ENCODE assay signal across 21 mouse cellular contexts in the genomic region with DNA sequence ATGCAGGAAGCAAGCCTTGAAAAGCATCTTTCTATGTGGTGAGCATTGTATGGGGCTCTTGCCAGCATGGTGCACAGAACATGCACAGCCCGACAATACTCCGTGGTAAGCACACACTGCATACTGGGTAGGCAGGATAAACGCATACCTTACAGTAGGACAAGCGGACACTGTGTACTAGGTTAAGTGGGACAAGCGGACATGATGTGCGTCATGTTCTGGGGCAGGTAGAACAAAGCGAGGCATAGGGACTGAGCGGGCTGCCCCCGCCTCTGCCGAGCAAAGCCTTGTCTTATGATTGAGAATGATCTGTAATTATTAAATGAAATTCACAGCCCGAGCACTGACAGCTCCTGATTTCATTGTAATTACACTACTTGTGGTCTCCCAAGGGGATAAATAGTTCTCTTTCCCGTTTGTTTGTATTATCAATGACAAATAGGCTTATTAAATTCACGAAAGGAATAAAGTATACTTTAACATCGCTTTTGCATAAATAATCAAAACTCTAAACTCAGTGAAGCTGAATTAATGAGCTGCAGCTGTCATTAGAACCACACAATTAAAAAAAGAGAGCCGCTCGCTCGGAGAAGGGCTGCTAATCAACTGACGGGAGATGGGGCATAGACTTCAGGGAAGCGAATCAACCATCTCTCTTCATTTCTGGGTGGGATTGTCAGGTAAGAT. TPM values are rescaled to one million over a fixed set of nuclear protein-coding genes. Genes with fewer than 3 reads are reported as not detected.
A peak's percentile ranks its signal among the peaks of the same experiment; 100 is the strongest.
DNase-seq lines count a peak whose midpoint lies in the region; ATAC-seq lines count a peak whose summit lies in the region.
"Had no signal": no experiment of that assay in that cellular context is flagged by ENCODE, and none has a peak within 500 bp of the region (broad histone marks: within the 10 kb centered on the region; RNA-seq: fewer than 3 reads in every experiment).

No protein-coding gene starts in this region.

- H3K36me3 ChIP-seq in midbrain, embryonic 11.5 days (ENCODE audit: control insufficient read depth, insufficient read depth, low read length) = peaks cover 6% of the 10 kb centered on the region
- H3K36me3 ChIP-seq in midbrain, embryonic 10.5 days = peaks cover 73% of the 10 kb centered on the region
- peaks cover 9% of the 10 kb centered on the region; the same call in 1 of the 2 replicates for H3K36me3 ChIP-seq in forebrain, embryonic 16.5 days (ENCODE audit: control insufficient read depth, insufficient read depth)
- H3K36me3 ChIP-seq in midbrain, embryonic 14.5 days (ENCODE audit: control insufficient read depth, insufficient read depth, low read length) = peaks cover 49% of the 10 kb centered on the region

- no peak overlapping the region for H3K27ac ChIP-seq in midbrain, embryonic 11.5 days (ENCODE audit: low read depth, low read length)
- H3K27ac ChIP-seq in midbrain, embryonic 10.5 days (replicated peaks) = no peak overlapping the region
- peak overlapping the region; percentile 82 for H3K27ac ChIP-seq in forebrain, embryonic 16.5 days (ENCODE audit: low read length)
- H3K27ac ChIP-seq in midbrain, embryonic 14.5 days (replicated peaks; ENCODE audit: low read depth, low read length) = 0 out of 2 replicates have a peak overlapping the region, but pooled peaks have one; percentile 26
- H3K27ac ChIP-seq: heart, embryonic 10.5 days; limb, embryonic 12.5 days; liver, embryonic 13.5 days; lung, embryonic 15.5 days had no signal

- no peak overlapping the region for H3K4me3 ChIP-seq in midbrain, embryonic 11.5 days (ENCODE audit: low read depth, low read length)
- H3K4me3 ChIP-seq in midbrain, embryonic 10.5 days = no peak overlapping the region
- H3K4me3 ChIP-seq in forebrain, embryonic 16.5 days (replicated peaks; ENCODE audit: low read length) = no peak overlapping the region
- H3K4me3 ChIP-seq in midbrain, embryonic 14.5 days (replicated peaks; ENCODE audit: low read depth, low read length) = no peak overlapping the region
- H3K4me3 ChIP-seq: erythroblast, embryonic 14.5 days; heart, embryonic 10.5 days; limb, embryonic 12.5 days; liver, embryonic 13.5 days; lung, embryonic 15.5 days; myocyte had no signal

- H3K4me1 ChIP-seq in midbrain, embryonic 11.5 days (ENCODE audit: control insufficient read depth, insufficient read depth, low read length) = no peaks in the 10 kb centered on the region
- H3K4me1 ChIP-seq in midbrain, embryonic 10.5 days = no peaks in the 10 kb centered on the region
- peaks cover 13% of the 10 kb centered on the region for H3K4me1 ChIP-seq in forebrain, embryonic 16.5 days (replicated peaks; ENCODE audit: control insufficient read depth, insufficient read depth, low read length)
- H3K4me1 ChIP-seq in midbrain, embryonic 14.5 days (ENCODE audit: control insufficient read depth, insufficient read depth, low read length) = no peaks in the 10 kb centered on the region
- H3K4me1 ChIP-seq: limb, embryonic 12.5 days; lung, embryonic 15.5 days had no signal

- no peak for DNase-seq in midbrain, embryonic 11.5 days (ENCODE audit: low spot score, missing footprints)
- DNase-seq in midbrain, embryonic 10.5 days (ENCODE audit: low spot score) = no peak
- DNase-seq in midbrain, embryonic 14.5 days = peak; percentile 24
- peak; percentile 88 for DNase-seq in retina, postnatal 1 day
- DNase-seq in left cerebral cortex, postnatal 4 days = no peak
- DNase-seq in heart, adult 11 months = no peak
- DNase-seq: cerebellum, postnatal 14 days; gastrocnemius, postnatal 36 days; heart, postnatal 14 days; kidney, postnatal 10 days; liver, embryonic 13.5 days; right cerebral cortex, postnatal 4 days; thymus, postnatal 25 days had no signal

- no peaks in the 10 kb centered on the region for H3K27me3 ChIP-seq in midbrain, embryonic 11.5 days (ENCODE audit: control insufficient read depth, insufficient read depth, low read length)
- no peaks in the 10 kb centered on the region for H3K27me3 ChIP-seq in midbrain, embryonic 10.5 days (ENCODE audit: low read depth, poor library complexity, severe bottlenecking)
- no peaks in the 10 kb centered on the region for H3K27me3 ChIP-seq in forebrain, embryonic 16.5 days (replicated peaks; ENCODE audit: control insufficient read depth, insufficient read depth, low read length)
- H3K27me3 ChIP-seq in midbrain, embryonic 14.5 days (ENCODE audit: control insufficient read depth, insufficient read depth, low read length) = no peaks in the 10 kb centered on the region
- H3K27me3 ChIP-seq: limb, embryonic 12.5 days; liver, embryonic 13.5 days; lung, embryonic 15.5 days had no signal

- H3K9me3 ChIP-seq in midbrain, embryonic 11.5 days (ENCODE audit: control insufficient read depth, low read length) = no peaks in the 10 kb centered on the region
- no peaks in the 10 kb centered on the region for H3K9me3 ChIP-seq in midbrain, embryonic 10.5 days (replicated peaks)
- H3K9me3 ChIP-seq in forebrain, embryonic 16.5 days (ENCODE audit: control insufficient read depth, low read length) = no peaks in the 10 kb centered on the region
- no peaks in the 10 kb centered on the region for H3K9me3 ChIP-seq in midbrain, embryonic 14.5 days (ENCODE audit: control insufficient read depth, low read length)
- H3K9me3 ChIP-seq: heart, embryonic 10.5 days; limb, embryonic 12.5 days; liver, embryonic 13.5 days; lung, embryonic 15.5 days had no signal

- no peak overlapping the region for H3K9ac ChIP-seq in midbrain, embryonic 11.5 days (ENCODE audit: low read length)
- 0 out of 2 replicates have a peak overlapping the region, but pooled peaks have one; percentile 8 for H3K9ac ChIP-seq in forebrain, embryonic 16.5 days (replicated peaks; ENCODE audit: low read depth, low read length)
- no peak overlapping the region for H3K9ac ChIP-seq in midbrain, embryonic 14.5 days (replicated peaks; ENCODE audit: low read length)
- H3K9ac ChIP-seq: limb, embryonic 12.5 days; liver, embryonic 13.5 days; lung, embryonic 15.5 days had no signal

- H3K4me2 ChIP-seq in midbrain, embryonic 11.5 days = no peak overlapping the region
- peak overlapping the region; percentile 45 for H3K4me2 ChIP-seq in forebrain, embryonic 16.5 days (ENCODE audit: low read length)
- no peak overlapping the region for H3K4me2 ChIP-seq in midbrain, embryonic 14.5 days (ENCODE audit: low read length)
- H3K4me2 ChIP-seq: limb, embryonic 12.5 days; liver, embryonic 13.5 days; lung, embryonic 15.5 days had no signal

- ATAC-seq in midbrain, embryonic 11.5 days (ENCODE audit: low FRiP score) = 0 out of 2 replicates have a peak, but pooled peaks have one; percentile 19
- peak; percentile 85 for ATAC-seq in forebrain, embryonic 16.5 days
- ATAC-seq in midbrain, embryonic 14.5 days (ENCODE audit: low FRiP score, low TSS enrichment) = no peak
- no peak for ATAC-seq in inflammation-experienced regulatory T-cells, adult 6 months
- ATAC-seq: intestine, postnatal 0 days had no signal

- intact Hi-C loops in left cerebral cortex, postnatal 4 days (cut with DNase I) = no loop called here

- 89% methylated on average over 19 of the region's 19 CpGs for WGBS in midbrain, embryonic 11.5 days
- WGBS in midbrain, embryonic 10.5 days = 92% methylated on average over 19 of the region's 19 CpGs
- WGBS in forebrain, embryonic 16.5 days = 22% methylated on average over 19 of the region's 19 CpGs
- WGBS in midbrain, embryonic 14.5 days = 80% methylated on average over 19 of the region's 19 CpGs

RNA-seq across cellular contexts. Expression of a gene that starts 16.1 kb away (rescaled TPM):
- polyA plus RNA-seq in midbrain, embryonic 11.5 days (2014; fragmentation: Nextera tagmentation; extraction: Ambion mirVana) = 3.4 and 3.8 TPM in 2 replicates
- polyA plus RNA-seq in midbrain, embryonic 10.5 days (2016; fragmentation: Nextera tagmentation; extraction: Ambion mirVana) = 2.8 TPM in 2 replicates
- 4.2 and 4.5 TPM in 2 replicates for polyA plus RNA-seq in forebrain, embryonic 16.5 days (2015; fragmentation: Nextera tagmentation; extraction: Ambion mirVana)
- polyA plus RNA-seq in midbrain, embryonic 14.5 days (2014; fragmentation: Nextera tagmentation; extraction: Ambion mirVana) = 3.4 and 3.6 TPM in 2 replicates
- total RNA-seq in left cerebral cortex, postnatal 4 days (2021) = 10 to 100 TPM; 38.2 to 41.1 TPM
- 10 to 100 TPM in 2 of 3 experiments, 1 to 10 TPM in 1; 5.3 to 12.1 (median 11.6) TPM for polyA plus RNA-seq in inflammation-experienced regulatory T-cells, adult 6 months (2017; shearing (Covaris generic))

Comparison
In these comparisons a context has a peak if more than half of its experiments do, and no peak if none do; other contexts are left out.
1. ATAC-seq: peak in midbrain, embryonic 11.5 days (single experiment) and forebrain, embryonic 16.5 days (single experiment); none in midbrain, embryonic 14.5 days (single experiment) and inflammation-experienced regulatory T-cells, adult 6 months (single experiment).
2. DNase-seq: peak in midbrain, embryonic 14.5 days (single experiment) and retina, postnatal 1 day (single experiment); none in midbrain, embryonic 11.5 days (single experiment), midbrain, embryonic 10.5 days (single experiment), left cerebral cortex, postnatal 4 days (single experiment) and heart, adult 11 months (single experiment).
3. H3K27ac ChIP-seq: peak in forebrain, embryonic 16.5 days (single experiment) and midbrain, embryonic 14.5 days (single experiment); none in midbrain, embryonic 11.5 days (single experiment) and midbrain, embryonic 10.5 days (single experiment).